Mouse (Mus musculus): ENCODE results near the gene Hist1h4d. TPM values are rescaled to one million over a fixed set of nuclear protein-coding genes. Genes with fewer than 3 reads are reported as not detected.
"Not testable (repeated sequence)": the region's sequence is repeated elsewhere in the genome, so short reads cannot be mapped to it uniquely, and the experiment has no call there.

The Hist1h4d gene
- 126 and 155 TPM in 2 replicates for polyA plus RNA-seq (2015; fragmentation: Nextera tagmentation; extraction: Ambion mirVana)

DNA sequence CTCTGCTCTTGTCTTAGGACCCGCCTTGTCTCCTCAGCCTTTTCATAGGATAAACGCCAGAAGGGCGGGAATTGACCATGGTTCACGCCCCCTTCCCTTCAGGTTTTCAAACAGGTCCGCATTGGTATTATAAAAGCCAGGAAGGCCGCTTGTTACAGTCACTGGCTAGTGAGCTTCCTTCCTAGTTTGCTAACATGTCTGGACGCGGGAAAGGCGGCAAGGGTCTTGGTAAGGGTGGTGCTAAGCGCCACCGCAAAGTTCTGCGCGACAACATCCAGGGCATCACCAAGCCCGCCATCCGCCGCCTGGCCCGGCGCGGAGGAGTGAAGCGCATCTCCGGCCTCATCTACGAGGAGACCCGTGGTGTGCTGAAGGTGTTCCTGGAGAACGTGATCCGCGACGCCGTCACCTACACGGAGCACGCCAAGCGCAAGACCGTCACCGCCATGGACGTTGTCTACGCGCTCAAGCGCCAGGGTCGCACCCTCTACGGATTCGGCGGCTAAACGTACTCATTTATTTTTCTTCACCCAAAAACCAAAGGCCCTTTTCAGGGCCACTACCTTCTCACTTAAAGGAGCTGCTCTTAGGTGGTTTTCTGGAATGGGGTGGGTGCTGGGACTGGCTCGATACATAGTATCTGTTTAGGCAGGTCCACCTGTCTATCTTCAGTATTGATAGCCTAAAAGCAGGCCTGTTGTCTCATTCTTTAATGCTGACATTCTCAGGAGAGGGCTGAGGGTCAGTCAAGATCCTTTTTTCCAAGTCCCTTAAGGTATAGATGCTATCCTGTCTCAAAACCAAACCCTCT is at the start of gene Hist1h4d:
Hist1h4d (plus strand) TSS at position 191 of the 811 bp plus-strand sequence.
- ATAC-seq (ENCODE audit: low read depth) = peak; percentile 81
- Histone ChIP-seq H3K27me3 (ENCODE audit: control insufficient read depth, insufficient read depth, low read depth, low read length) (no peaks in the 10 kb centered on the region), H3K4me1 (ENCODE audit: control insufficient read depth, low read depth, low read length) (peaks cover 40% of the 10 kb centered on the region), H3K9me3 (replicated peaks; ENCODE audit: control insufficient read depth, low read length) (no peaks in the 10 kb centered on the region), H3K4me3 (ENCODE audit: low read depth, low read length) (peak within 1 kb of the TSS; percentile 69), H3K36me3 (ENCODE audit: control insufficient read depth, insufficient read depth) (no peaks in the 10 kb centered on the region), H3K27ac (ENCODE audit: low read length) (peak within 1 kb of the TSS; percentile 100), H3K4me2 (ENCODE audit: low read depth, low read length) (peak within 1 kb of the TSS; percentile 69), H3K9ac (ENCODE audit: low read depth, low read length) (peak within 1 kb of the TSS; percentile 79)
- under 1% methylated on average over 43 of the region's 43 CpGs for WGBS (ENCODE audit: insufficient replicate concordance)

DNA sequence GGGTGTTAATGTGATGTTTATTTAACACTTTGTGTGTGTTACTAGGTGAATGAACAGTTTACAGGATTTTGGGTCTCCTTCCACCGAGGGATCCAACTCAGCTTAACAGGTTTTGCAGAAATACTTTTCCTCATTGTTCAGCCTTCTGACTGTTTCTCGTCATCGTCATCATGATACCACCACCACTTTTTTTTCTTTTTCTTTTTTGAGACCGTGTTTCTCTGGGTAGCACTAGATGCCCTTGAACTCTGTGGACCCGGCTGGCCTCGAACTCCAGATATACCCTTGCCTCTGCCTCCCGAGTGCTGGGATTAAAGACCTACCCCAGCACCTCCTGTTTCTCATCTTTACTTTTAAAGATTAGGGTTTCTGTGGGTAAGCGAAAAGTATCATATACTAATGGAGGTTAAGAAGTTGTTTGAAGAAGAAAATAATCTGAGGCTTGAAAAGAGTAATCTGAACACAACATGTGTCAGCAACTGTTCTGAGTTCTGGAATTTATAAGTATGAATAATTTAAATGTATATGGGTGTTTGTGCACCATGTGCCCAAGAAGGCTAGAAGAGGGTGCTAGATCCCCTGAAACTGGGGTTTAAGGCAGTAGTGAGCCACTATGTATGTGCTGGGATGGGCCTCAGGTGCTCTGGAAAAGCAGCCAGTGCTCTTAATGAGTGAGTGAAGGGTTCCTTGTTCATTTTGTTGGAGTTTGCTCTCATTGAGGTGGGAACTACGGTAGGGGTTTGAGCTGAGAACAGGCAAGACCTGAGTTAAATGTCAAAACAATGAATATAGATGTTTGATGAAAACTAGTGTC is 48.9 kb upstream of the Hist1h4d start:
- WGBS (ENCODE audit: insufficient replicate concordance) = 15% methylated on average over 9 of the region's 9 CpGs
- Histone ChIP-seq H3K4me2 (ENCODE audit: low read depth, low read length) (peak overlapping the region; percentile 64), H3K9me3 (replicated peaks; ENCODE audit: control insufficient read depth, low read length) (no peaks in the 10 kb centered on the region), H3K9ac (ENCODE audit: low read depth, low read length) (peak overlapping the region; percentile 78), H3K27ac (ENCODE audit: low read length) (peak overlapping the region; percentile 96), H3K4me1 (ENCODE audit: control insufficient read depth, low read depth, low read length) (peaks cover 22% of the 10 kb centered on the region), H3K4me3 (ENCODE audit: low read depth, low read length) (peak overlapping the region; percentile 65), H3K36me3 (ENCODE audit: control insufficient read depth, insufficient read depth) (no peaks in the 10 kb centered on the region), H3K27me3 (ENCODE audit: control insufficient read depth, insufficient read depth, low read depth, low read length) (no peaks in the 10 kb centered on the region)
- ATAC-seq (ENCODE audit: low read depth) = no peak

DNA sequence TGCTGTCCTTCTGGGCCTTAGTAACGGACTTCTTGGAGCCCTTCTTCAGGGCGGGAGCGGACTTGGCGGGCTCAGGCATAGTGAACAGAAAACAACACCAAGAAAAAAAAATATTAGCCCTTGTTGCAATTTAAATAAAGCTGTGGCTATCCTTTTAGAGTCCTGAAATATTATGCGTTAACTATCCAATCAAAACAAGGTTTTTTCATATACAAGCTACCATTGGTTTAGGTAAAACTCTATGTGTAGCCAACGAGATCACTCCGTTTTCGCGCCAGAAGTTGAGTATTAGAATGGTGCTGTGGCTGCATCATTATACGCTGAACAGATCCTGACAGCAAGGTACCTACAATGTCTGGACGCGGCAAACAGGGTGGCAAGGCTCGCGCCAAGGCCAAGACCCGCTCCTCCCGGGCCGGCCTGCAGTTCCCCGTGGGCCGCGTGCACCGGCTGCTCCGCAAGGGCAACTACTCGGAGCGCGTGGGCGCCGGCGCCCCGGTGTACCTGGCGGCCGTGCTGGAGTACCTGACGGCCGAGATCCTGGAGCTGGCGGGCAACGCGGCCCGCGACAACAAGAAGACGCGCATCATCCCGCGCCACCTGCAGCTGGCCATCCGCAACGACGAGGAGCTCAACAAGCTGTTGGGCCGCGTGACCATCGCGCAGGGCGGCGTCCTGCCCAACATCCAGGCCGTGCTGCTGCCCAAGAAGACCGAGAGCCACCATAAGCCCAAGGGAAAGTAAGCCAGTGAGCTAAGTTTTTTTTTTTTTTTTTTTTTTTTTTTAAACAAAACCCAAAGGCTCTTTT is 47.6 kb upstream of the Hist1h4d start, which contains the start of gene Hist1h2af:
Hist1h2af (plus strand) TSS at position 347 of the 808 bp plus-strand sequence.
- H3K27ac ChIP-seq (ENCODE audit: low read length) = peak within 1 kb of the TSS; percentile 96
- peak within 1 kb of the TSS; percentile 65 for H3K4me3 ChIP-seq (ENCODE audit: low read depth, low read length)
- ATAC-seq (ENCODE audit: low read depth) = peak; percentile 39
- H3K27me3 ChIP-seq (ENCODE audit: control insufficient read depth, insufficient read depth, low read depth, low read length); H3K36me3 ChIP-seq (ENCODE audit: control insufficient read depth, insufficient read depth); H3K9me3 ChIP-seq (replicated peaks; ENCODE audit: control insufficient read depth, low read length): not testable (repeated sequence)
- WGBS (ENCODE audit: insufficient replicate concordance) = 0% methylated on average over 25 of the region's 53 CpGs
- H3K4me2 ChIP-seq (ENCODE audit: low read depth, low read length) = peak within 1 kb of the TSS; percentile 64
- H3K4me1 ChIP-seq (ENCODE audit: control insufficient read depth, low read depth, low read length) = peaks cover 25% of the 10 kb centered on the region
- peak within 1 kb of the TSS; percentile 78 for H3K9ac ChIP-seq (ENCODE audit: low read depth, low read length)

DNA sequence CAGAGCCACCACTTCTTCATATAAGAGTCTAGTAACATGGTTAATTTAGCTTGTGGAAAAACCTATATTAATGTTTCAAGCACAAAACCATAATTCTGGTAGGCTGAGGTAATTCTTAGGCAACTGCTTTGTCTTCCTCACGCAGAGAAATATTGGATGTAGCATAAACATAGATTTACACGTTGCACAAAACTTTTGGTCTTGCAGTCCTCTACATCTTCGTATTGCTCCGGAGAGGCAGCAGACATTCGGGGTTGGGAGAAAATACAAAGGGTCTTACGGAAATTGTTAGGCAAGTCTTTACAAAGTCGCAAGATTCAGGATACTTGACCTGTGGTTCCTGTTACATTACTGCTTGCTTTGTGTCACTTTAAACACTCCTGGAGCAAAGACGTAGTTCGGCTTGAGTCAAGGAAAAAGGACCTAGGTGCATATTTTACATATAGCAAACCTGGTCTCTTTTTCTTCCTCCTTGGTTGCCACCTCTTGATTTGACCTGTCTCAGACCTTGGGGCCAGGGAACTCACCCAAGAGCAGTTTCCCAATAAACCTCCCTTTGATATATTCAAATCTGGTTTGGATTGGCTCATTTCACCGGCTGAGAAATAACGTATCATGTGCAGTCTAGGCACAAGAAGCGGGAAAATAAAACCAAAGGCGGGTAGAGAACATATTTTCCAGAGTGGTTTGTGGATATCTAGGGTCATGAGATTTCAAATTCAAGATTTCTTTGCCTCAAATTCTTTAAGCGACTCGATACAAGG is 46.8 kb upstream of the Hist1h4d start:
- H3K36me3 ChIP-seq (ENCODE audit: control insufficient read depth, insufficient read depth) = no peaks in the 10 kb centered on the region
- no peaks in the 10 kb centered on the region for H3K27me3 ChIP-seq (ENCODE audit: control insufficient read depth, insufficient read depth, low read depth, low read length)
- H3K4me3 ChIP-seq (ENCODE audit: low read depth, low read length) = peak overlapping the region; percentile 65
- H3K9me3 ChIP-seq (replicated peaks; ENCODE audit: control insufficient read depth, low read length) = no peaks in the 10 kb centered on the region
- 0 out of 2 replicates have a peak, but pooled peaks have one; percentile 6 for ATAC-seq (ENCODE audit: low read depth)
- peaks cover 22% of the 10 kb centered on the region for H3K4me1 ChIP-seq (ENCODE audit: control insufficient read depth, low read depth, low read length)
- 0% methylated on average over 15 of the region's 15 CpGs for whole genome bisulfite sequencing (ENCODE audit: insufficient replicate concordance)
- H3K27ac ChIP-seq (ENCODE audit: low read length) = peak overlapping the region; percentile 96
- peak overlapping the region; percentile 64 for H3K4me2 ChIP-seq (ENCODE audit: low read depth, low read length)
- peak overlapping the region; percentile 78 for H3K9ac ChIP-seq (ENCODE audit: low read depth, low read length)

DNA sequence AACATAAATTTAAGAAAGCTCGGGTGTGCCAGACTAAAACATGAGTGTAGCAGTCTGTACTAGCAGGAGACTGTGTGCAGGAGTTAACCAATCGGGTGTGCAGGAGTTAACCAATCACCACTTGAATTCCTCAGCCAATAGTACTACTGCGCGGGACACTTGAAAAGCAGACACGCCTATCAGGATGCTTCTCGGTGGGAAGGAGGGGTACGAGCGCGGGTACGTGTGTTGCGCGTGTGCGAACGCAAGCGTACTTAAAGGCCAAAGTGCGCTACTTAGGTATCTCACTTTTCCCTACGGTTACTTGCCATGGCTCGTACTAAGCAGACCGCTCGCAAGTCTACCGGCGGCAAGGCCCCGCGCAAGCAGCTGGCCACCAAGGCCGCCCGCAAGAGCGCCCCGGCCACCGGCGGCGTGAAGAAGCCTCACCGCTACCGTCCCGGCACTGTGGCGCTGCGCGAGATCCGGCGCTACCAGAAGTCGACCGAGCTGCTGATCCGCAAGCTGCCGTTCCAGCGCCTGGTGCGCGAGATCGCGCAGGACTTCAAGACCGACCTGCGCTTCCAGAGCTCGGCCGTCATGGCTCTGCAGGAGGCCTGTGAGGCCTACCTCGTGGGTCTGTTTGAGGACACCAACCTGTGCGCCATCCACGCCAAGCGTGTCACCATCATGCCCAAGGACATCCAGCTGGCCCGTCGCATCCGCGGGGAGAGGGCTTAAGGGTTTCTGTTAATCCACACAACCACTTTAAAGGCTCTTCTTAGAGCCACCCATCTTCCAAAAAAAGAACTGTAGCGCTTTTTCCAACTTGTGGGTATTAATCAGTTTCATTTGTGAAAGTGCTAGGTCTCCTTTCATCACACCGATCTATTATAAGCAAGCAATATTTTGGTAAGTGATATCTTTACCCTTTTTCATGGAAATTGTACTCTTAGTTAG is 46.0 kb upstream of the Hist1h4d start, which contains the start of gene Hist1h3g:
Hist1h3g (plus strand) TSS at position 286 of the 939 bp plus-strand sequence.
- Histone ChIP-seq H3K4me3 (ENCODE audit: low read depth, low read length) (peak within 1 kb of the TSS; percentile 65), H3K4me2 (ENCODE audit: low read depth, low read length) (peak within 1 kb of the TSS; percentile 64), H3K27ac (ENCODE audit: low read length) (peak within 1 kb of the TSS; percentile 96), H3K4me1 (ENCODE audit: control insufficient read depth, low read depth, low read length) (peaks cover 24% of the 10 kb centered on the region), H3K9ac (ENCODE audit: low read depth, low read length) (peak within 1 kb of the TSS; percentile 84)
- ATAC-seq (ENCODE audit: low read depth) = peak; percentile 81
- WGBS (ENCODE audit: insufficient replicate concordance) = under 1% methylated on average over 42 of the region's 62 CpGs
- H3K36me3 ChIP-seq (ENCODE audit: control insufficient read depth, insufficient read depth); H3K27me3 ChIP-seq (ENCODE audit: control insufficient read depth, insufficient read depth, low read depth, low read length); H3K9me3 ChIP-seq (replicated peaks; ENCODE audit: control insufficient read depth, low read length): not testable (repeated sequence)

DNA sequence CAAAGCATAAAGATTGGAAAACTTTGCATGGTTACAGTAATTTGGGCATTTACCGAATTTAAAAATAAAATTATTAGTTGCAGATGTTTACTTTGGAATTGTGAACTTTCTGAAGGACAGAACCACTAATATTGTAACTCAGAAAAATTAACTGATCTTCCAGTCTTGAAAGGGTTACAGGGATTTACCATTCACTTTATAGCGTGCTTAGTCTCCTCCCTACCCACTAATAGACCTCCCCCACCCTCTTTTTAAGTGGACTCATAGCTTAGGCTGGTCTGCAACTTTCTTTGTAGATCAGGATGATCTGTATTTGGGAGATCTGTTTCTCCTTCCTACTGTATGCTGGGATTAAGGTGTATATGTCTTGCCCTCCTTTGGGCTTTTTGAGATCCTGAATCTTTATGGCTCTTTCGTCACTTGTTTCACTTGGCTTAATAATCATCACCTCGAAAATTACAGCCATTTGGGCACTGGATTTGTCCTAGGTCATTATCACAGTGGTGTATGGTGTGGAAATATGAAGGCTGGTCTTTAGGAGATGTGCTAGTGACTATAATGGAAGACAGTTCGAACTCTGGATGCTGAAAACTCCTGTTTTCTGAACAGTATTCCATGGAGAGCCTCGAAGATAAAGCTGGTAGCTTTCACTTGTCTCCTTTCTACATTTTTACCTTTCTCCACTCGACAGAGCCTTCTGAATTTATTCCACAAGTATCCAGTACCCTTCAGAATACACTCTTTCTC is 45.1 kb upstream of the Hist1h4d start:
- H3K4me3 ChIP-seq (ENCODE audit: low read depth, low read length) = peak overlapping the region; percentile 65
- H3K9me3 ChIP-seq (replicated peaks; ENCODE audit: control insufficient read depth, low read length) = no peaks in the 10 kb centered on the region
- peak overlapping the region; percentile 84 for H3K9ac ChIP-seq (ENCODE audit: low read depth, low read length)
- no peaks in the 10 kb centered on the region for H3K27me3 ChIP-seq (ENCODE audit: control insufficient read depth, insufficient read depth, low read depth, low read length)
- ATAC-seq (ENCODE audit: low read depth) = no peak
- 14% methylated on average over 7 of the region's 7 CpGs for WGBS (ENCODE audit: insufficient replicate concordance)
- peaks cover 29% of the 10 kb centered on the region for H3K4me1 ChIP-seq (ENCODE audit: control insufficient read depth, low read depth, low read length)
- H3K27ac ChIP-seq (ENCODE audit: low read length) = peak overlapping the region; percentile 87
- H3K36me3 ChIP-seq (ENCODE audit: control insufficient read depth, insufficient read depth) = no peaks in the 10 kb centered on the region
- peak overlapping the region; percentile 64 for H3K4me2 ChIP-seq (ENCODE audit: low read depth, low read length)

All from liver, embryonic 16.5 days (tissue).